Mouse (Mus musculus) retina, adult 2 months (tissue): ENCODE results near the gene Mafg.
A peak's percentile ranks its signal among the peaks of the same experiment; 100 is the strongest.

Source experiments
- DNase-seq: peaks from one replicate; pipeline ENCODE4 v3.0.0-alpha.2; 2012; ENCODE audit warnings: low read depth, low spot score

The Mafg gene

DNA sequence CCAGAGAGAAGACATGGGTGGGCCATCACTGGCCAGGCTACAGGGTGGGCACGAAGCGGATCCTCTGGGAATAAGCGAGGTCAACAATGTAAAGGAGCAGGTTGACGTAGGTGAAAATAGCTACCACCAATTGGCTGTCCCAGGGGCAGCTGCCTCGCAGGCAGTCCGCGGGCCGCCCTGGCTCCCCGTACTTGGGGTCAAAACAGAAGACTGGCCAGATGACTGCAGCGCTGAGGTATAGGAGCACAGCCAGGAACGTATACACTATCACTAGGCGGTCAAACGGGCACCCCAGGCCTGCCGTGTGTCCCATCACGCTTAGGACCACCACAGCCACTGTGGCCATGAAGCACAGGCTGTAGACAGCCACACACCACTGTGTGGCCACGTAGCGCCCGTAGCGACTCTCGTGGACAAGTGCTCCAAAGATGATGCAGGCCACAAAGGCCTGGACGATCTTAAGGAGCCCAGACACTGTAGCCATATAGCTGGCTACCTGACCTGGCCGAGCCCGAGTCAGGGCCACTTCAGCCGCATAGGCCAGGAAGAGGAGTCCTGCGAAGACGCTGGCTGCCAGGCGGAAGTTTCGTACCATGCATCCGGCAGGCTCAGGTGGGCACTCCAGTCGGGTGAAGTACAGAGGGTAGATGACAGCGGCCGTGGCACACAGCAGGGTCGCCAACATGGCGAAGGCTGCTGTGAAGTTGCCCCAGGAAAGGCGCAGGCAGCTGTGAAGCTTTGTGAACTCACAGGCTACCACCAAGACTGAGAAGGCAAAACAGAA, 13.8 kb upstream of the Mafg start:
- DNase-seq = no peak

DNA sequence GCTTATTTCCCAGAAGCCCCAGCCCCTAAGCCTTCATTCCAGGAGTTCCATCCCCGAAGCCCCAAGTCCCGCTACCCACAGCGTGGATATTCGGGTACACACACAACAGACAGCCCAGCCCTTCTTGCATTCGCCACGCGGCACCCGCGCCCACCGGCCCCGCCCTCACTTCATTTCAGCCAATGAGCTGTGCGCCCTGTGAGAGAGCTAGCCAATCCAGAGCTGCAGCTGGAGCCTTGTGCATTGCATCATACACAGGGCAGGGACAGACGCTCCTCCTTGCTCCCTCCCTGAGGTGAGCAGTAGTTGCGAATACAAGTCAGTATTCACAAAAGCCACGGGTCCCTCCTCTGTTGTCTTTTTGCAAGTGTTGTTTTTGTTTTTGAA, 10.2 kb upstream of the Mafg start, which contains the start of gene Pycr1:
Pycr1 (minus strand) TSS at position 169 of the 387 bp plus-strand sequence.
- peak; percentile 62 for DNase-seq

DNA sequence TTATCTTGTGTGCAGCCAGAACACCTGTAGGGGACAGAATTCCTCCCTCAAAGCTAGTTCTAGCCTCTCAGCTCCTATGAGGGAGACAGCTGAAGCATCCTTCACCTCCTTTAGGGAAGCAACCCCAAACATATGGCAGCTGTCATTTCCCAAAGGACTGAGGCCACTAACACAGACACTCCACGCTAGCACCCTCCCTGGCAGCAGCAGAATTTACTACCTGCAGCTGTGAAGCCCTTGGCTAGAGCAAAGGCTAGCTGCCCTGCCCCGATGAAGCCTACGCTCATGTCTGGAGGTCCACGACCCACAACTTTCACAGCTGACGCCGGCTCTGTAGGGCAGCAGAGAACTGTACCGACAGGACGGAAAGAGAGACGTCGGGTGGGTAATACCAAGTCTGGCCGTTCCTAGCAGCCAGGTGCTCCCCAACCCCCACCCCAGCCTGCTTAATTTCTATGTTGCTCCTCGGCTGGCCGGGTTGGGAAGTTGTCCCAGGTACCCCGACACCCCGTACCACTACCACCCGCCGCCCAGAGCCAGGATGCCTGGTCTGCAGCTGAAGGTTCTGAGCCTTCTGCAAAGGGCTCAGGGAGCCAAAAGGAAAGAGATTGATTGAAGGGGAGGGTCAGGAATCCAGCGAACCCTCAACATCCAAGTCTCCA, 9.7 kb upstream of the Mafg start:
- no peak for DNase-seq

DNA sequence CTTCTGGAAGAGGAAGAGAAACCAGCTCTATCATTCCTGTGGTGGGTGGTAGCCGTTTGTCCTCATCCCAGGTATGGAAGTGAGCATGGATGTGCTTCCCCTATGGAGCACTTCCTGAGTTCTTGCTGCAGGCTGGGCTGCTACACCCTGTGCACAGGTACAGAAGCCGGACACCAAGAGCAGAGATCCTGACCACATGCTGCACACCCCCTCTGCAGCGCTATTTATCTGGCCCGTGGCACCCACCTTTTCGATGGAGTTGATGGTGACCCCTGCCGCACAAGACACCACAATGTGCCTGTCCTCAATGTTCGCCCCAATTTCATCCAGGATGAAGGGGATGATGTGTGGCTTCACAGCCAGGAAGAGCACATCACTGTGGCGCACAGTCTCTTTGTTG, 8.5 kb upstream of the Mafg start:
- no peak for DNase-seq

DNA sequence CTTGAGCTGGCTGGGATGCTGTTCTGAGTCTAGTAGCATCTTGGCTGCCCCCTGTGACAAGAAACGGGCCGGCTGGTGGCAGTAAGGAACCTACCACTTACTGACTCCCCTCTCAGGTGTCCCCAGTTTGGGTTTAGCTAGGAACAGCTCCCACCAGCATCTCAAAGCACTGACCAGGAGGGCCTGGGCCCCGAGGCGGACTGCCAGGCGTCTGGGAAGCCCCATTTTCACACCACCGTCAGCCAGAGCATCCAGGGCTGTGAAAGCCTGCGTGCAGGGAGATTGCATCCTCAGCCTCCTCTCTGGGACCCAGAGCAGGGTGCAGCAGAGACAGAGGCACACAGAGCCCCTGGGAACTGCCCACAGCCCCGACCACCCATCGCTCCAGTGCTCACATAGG, 7.9 kb upstream of the Mafg start:
- DNase-seq = no peak

DNA sequence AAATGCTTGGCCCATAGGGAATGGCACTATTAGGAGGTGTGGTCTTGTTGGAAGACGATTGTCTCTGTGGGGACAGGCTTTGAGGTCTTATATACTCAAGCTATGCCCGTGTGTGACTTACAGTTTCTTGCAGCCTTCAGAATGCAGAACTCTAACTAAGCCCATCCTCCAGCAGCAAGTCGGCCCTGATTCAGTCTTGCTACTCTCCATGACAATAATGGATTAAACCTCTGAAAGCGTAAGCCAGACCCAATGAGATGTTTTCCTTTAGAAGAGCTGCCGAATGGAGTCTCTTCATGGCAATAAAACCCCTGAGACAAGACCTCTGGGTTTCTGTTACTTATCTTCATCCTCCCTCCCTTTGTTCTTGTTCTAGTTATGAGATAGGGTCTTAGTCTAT, 1.4 kb upstream of the Mafg start:
- no peak for DNase-seq

DNA sequence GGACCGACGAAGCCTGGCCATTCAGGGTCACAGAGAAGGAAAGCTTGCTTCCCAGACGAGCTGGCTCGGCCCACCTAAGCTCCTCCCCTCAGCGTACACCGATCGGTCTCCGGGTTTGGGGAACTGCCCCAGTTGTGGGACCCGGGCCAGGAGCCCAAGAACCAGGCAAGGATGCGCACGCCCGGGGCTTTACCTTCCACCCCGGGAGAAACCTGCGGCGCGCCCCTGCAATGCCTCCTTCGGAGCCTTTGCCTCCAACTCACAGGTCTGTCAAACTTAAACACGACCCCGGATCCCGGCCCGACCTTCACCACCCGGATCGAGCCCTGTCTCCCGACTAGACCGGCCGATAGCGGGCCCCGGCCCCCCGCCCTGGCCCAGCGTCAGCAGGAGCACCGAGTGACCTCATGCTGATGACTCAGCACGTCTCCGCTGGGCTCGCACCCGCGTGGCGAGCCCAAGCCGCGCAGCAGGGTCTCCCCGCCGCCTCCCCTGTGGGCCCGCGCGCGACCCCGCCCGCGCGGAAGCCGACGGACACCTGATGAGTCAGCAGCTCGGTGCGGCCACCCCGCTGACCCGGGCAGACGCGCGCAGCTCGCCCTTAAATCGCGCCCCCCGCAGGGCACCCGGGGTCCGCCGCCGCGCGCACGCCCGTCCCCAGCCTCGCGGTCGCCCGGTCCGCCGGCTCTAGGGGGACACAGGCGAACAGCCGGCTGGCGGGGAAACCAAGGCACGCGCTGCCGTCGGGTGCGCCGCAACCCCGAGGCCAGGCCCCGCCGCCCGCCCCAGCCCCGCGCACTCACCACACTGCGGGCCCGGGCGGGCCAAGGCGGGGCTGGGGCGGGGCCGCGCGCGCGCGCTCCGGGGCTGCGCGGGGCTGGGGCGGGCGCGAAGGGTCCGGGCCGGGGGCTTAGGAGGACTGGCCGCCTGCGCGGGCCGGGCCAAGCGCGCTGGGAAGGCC, 561 bp downstream of the Mafg start:
- no peak for DNase-seq

DNA sequence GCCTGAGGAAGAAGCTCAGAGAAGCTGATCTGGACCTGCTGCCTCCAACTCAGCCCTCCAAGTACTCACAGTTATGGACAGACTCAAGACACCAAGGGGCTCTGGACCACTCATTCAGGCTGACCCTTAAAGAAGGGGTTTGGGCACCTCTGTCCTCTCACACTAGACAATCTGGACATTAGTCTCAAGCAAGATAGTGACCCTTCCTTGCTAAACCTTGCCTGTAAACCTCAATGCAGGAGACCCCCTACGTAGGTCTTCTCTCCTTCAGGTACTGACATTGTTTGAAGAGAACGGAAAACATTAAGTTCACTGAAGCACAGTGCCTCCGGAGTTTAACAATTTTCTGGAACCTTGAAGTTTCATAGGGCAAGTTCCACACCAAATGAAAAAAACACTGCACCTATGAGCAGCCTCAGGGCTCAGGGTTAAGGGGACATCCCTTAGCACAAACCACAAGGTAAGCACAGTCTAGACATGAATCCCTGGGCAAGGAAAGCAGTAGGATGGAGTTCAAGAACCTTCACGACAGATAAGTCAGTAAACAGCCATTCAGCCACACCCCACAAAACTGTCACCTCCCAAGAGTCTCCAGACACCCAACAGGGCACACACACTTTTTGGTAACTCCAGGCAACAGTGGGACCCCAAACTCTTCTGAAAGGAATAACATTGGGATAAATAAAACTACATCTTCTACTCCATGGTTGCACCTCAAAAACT, 1.5 kb downstream of the Mafg start:
- DNase-seq = no peak

DNA sequence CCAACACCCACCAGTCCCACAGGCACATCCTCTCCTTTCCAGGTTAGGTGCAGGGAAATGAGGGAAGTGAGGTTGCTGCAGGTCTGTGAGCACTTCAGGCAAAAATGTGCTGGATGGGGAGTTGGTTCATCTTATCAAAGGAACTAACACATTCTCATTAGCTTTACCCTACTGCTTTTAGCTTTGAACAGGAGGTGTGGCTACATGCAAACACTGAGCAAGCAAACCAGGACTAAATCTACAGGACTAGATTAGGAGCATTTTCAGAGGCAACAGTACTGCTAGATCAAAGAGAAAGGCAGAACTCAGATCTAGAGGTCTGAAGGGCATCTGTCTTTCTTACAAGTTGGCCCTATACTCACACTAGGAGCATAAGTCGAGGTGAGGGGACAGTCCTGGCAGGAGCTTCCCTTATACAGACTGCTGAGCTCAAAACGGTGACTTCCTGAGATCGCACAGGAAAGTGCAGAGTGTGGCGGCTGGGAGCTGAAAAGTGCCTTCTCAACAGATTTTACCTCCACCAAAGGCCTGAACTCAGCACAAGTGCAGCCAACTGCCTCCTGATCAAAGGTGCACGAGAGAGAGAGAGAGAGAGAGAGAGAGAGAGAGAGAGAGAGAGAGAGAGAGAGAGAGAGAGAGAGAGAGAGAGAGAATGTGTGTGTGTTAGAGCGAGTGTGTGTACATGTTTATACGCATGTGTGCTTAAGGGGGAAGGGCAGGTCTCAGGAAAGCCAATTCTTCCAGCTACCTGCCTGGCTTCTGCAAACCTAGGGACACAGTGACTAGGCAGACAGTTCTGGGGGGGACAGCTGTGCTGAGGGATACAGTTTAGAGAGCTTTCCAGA, 2.3 kb downstream of the Mafg start:
- DNase-seq = no peak

DNA sequence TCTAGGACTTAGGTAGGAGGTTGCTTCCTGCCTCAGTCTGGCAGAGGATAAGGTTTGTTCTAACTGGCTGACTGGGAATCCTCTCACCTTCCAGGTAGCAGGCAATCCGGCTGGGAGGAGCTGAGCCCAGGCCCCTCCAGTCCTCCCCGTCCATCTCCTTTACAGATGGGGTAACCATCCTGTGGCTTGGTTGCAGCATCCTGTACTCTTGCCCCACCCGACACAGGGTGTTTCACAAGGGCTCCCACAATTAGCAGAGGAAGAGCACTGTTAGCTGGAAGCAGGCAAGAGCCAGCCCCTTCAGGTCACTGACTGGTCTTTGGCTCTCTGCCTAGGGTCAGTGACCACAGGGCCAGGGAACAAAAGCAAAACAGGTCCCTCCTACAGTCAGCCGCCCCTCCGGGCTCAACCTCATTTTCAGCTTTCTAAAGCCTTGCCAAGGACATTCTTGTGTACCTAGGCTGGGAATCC, 3.0 kb downstream of the Mafg start:
- DNase-seq = no peak

DNA sequence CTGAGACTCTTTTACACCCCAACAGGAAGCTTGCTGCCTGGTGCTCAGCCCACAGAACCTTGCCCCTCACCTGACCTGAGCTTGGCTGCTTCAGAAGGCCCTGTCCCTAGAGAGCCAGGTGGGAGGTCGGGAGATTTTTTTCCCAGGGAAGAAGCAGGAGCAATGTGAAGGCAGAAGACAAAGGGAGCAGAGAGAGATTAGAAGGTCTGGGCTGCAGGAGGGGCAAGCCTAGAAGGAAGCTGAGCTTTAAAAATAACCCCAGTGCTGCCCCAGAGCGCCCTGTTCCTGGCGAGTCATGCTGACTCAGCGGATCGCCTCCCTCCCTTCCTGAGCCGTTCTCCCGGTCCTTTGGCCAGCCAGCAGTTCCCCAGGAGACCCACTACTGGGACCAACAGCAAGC, 3.5 kb downstream of the Mafg start:
- DNase-seq = no peak

DNA sequence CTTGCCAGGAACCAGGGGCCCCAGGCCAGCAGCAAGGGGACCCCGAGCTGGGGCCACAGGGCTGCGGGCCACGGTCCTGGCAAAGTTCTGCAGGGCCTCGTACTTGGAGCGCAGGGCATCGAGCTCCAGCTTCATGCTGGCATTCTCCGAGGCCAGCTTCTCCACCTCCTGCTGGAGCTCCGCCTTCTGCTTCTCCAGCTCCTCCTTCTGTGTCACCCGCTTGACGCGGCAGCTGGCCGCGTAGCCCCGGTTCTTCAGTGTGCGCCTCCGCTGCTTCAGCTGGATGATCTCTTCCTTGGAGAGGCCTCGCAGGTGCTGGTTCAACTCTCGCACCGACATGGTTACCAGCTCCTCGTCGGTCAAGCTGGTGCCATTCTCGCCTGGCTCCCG, 4.1 kb downstream of the Mafg start:
- no peak for DNase-seq

DNA sequence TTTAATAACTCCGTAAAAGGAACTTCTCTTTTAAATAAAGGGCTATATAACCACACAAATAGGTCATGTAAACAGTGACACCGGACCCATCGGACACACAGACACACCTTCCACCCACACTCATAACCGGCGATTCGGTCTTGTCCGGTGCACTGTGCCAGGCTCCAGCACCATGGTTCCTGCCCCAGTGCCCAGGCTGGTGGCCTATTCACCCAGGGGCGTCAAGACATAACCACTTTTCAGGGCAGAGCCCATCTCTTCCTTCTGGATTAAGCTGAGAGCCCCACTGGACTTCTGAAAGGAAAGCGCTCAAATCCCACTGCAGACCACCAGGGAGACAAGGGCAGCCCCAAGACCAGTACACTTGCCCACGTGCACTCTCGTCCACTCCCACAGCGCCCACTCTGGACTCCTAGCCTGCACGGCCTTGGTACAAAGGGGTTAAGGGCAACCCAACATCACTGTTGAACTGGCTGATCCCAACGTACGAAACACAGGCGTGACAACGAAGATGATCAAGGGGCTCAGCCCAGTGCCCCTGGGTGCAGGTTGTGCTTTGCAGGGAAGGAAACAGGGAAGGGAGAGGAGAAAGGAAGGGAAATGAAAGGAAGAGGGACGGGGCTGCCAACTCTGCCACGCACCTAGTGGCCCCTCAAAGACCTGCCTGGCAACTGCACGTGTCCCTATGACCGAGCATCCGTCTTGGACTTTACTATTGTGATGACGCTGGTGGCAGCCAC, 4.6 kb downstream of the Mafg start:
- DNase-seq = no peak

DNA sequence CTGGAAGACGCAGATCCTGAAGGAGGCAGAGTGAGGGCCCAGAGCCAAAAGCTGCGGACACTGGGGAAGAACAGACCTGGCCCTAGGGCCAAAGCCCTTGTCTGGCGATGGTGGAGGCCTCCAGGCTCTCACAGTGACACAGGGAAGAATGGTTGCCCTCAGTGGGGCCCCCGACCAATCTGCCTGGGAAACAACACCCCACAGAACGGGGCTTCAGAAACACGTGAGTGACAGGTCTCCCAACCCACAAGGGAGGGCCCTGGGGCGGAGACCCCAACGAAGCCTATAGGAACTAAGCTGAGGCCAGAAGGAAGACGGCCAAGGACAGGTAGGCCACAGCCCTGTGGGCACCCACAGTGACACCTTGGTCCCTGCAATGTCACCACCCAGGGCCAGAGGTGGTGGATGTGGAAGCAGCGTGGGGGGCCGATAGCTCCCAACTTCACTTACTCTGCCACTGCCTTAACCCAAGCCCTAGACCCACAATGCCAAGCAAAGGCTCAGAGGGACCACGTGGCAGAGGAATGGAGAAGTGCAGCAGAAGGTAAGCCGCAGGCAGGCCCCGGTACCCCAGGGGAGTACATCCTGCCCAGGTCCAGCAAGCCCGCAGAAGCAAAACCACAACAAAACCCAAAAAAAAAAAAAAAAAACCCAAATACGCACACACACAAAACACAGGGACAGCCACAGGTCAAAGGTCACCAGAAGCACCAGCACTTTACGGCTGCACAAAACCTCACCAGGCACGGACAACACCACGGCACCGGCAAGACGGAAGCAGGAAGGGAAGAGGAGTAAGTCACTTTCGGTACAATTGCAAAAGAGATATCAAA, 5.7 kb downstream of the Mafg start:
- no peak for DNase-seq

DNA sequence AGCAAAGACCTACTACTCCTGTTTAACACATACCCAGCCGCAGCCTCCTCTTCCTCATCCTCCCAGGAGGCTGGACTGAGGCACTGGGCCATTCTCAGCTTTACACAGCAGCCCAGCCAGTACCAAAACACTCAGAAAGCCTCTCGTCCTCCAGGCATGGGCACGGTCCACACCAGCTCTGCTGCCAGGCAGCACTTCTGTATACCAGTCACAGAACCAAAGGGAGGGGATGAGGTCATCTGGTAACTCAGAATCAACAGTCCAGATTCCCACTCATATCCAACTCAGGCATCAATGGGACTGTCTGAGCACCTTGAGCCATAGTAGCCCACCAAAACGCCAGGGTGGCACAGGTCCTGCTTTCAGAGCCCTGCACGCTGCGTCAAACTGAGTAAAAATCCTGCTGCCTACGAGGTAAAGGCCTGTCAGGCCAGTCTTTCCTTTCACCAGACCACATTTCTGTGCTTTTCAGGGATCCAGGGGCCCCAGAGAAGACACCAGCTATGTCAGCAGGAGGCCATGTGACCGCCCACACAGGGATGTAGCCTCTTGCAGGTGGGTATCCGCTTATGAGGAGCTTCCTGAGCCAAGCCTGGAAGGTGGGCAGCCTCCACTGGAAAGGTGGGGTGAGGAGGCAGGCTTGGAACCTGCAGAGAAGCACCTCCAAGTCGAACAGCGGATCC, 6.5 kb downstream of the Mafg start:
- DNase-seq = no peak

DNA sequence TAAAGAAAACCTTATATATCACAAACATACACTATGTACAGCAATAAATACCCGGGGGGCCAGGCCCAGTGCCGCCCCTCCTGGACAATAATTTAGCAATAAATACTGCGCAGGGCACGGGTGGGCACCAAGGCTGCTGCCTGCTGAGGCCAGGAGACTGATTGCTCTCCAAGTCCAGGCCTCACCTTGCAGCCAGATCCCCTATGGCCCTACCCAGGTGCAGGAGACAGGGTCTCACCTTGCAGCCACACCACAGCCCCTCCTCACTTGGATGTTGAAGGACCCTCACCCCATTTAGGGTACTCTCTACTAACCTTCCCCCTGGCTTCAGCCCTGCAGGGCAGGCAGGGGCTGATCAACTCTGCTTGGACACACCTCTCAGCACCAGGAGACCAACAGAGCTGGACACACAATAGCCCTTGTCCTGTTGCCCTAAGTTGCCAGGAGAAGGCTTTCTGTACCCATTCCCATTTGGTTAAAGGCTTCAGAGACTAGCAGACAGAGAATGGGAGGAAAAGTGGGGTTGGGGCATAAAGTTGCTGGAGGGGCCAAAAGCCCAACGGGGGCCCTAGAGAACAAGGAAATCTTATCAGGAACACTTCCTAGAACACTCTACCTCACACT, 8.1 kb downstream of the Mafg start, which contains the start of gene Sirt7:
Sirt7 (minus strand) TSS at position 89 of the 624 bp plus-strand sequence.
- DNase-seq = no peak

DNA sequence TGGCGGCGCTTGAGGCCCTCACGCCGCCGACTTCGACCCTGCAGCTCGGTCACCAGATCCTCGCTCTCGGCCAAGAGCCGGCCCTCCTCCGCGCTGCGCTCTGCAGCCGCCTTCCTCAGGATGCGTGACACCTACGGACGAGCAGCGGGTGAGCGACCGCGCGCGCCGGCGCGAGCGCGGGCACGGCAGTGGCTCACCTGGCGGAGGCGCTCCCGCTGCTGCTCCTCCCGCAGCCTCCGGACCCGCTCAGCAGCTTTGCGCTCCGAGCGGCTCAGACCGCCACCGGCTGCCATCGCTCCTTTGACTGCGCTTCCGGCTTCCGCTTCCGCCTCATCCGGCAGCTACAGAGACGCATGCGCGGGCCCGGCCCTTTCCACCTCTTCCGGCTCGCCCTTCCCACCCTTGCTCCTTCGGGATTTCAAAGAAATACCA, 8.7 kb downstream of the Mafg start:
- peak; percentile 66 for DNase-seq
